Mouse (Mus musculus): ENCODE results near the gene Siah2.

DNA sequence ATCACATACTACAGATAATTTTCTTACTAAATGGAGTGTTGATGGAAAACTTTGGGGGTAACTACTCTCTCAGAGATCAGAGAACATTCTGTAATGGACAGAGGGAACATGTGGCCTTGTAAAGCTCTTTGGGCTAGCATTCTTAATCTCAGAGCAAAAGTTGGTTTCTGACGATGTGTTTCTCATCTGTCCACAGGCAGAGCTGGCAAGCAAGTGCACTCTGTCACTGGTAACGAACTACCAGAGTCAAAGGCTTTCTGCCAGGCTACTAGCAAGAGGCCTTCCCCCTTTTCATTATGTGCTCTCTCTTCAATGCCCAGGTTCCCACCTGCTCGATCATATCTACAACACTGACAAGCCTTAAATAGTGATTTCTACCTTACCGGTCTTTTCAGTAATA, 9.9 kb downstream of the Siah2 start:
- TF ChIP-seq CHD2 (IDR thresholded peaks at IDR 0.05; ENCODE audit: low read depth, low read length) (no peak), ZNF384 (IDR thresholded peaks at IDR 0.05; ENCODE audit: low read depth, low read length) (no peak), MAFK (IDR thresholded peaks at IDR 0.05; ENCODE audit: insufficient read depth, low read depth, low read length) (no peak)

All from ES-E14 (cell line).